Mouse (Mus musculus): Measurements from ENCODE around the gene Rbm8a.

Rbm8a gene

DNA sequence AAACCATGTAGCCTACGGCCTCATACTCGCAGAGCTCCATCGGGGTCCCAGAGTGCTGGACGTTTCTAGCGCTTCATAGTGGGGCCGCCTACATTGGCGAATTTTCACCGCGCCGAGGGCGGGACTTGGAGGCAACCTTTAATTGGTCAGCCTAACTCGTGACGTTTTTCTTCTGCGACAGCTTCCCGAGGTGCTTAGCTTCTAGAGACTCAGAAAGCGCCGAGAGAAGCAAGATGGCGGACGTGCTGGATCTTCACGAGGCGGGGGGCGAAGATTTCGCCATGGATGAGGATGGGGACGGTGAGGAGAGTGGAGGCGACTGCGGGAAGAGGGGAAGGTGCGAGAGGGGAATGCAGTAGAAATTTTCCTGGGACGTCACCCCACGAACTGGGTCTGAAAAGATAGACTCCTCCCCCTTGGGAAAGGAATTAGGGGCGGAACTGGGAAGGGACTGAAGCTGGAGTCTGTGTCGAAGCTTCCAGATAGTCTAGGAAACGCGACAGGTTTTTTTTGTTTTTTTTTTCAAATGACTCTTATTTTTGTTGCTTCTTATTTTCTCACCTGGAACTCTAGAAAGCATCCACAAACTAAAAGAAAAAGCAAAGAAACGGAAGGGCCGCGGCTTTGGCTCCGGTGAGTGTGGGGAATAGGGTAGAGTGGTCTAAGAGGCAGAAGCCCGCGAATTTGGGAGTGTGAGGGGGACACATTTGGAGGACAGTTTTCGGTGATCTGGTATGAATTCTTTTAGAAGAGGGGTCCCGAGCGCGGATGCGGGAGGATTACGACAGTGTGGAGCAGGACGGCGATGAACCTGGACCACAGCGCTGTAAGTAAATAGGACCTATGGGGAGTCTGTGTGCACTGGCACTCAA, at the start of gene Rbm8a:
Gene Rbm8a, plus strand, starts transcription at position 205 of the 872 bp plus-strand sequence.
- DNase-seq (ENCODE audit: low spot score) = peak; percentile 94

DNA sequence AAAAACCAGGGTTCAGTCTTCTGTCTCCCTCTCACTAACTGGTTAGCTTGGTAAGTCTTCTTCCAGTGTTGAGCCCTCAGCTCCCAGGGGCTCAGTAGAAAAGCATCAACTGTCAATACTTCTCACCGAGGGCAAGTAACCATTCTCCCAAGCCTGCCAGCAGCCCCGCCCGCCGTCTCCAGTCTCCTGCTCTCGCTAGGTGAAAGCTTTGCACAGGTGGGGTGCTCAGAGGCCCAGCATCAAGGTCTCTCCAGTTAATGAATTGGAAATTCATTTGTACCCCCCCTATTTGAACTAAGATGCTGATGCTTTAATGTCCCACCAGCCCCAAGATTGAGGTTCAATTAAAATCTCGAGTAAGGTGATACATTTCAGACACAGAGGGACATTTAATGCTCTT, 48.6 kb upstream of the Rbm8a start:
- DNase-seq (ENCODE audit: low spot score) = no peak

DNA sequence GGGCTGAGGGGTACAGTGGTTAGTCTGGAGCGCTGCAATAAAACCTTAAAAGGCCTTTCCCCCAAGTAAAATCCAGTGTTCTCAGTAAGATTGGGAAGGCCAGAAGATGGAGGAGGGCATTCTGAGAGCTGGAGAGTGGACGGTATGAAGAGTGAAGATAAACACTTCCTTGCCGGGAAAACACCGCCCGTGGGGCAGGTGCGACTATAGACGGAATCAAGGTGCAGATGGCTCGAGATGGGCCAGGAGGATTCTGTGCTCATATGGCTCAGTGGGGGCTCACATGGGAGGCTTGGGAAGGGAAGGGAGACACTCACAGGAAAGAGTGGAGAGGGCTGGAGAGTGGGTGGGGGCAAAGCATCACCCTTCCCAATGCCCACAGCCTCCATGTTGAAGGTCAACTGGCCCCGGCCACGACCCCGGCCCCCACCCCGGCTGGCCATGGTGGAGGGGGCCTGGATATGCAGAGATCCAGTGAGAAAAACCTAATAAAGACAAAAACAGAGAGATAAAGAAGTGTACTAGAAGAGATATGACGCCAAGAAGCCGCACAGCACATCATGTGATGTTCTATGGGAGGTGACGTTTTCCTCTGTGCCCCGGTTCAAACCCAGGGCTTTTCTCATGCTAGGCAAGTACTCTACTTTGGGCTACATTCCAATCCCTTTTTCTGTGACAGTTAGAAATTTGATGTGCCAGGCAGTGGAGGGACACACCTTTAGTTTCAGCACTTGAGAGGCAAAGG, 47.8 kb upstream of the Rbm8a start:
- DNase-seq (ENCODE audit: low spot score) = no peak

DNA sequence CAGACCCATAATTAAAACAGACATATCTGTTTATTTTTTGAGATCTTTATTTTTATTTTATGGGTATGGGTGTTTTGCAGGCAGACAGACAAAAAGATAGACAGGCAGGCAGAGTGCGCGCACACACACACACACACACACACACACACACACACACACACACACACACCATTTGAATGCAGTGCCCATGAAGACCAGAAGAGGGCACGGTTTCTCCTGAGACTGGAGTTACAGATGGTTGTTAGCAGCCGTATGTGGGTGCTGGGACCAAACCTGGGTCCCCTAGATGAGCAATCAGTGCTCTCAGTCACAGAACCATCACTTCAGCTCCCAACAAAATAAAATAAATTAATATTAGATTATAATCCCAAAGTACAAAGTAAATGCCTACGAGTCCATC, 46.3 kb upstream of the Rbm8a start:
- no peak for DNase-seq (ENCODE audit: low spot score)

DNA sequence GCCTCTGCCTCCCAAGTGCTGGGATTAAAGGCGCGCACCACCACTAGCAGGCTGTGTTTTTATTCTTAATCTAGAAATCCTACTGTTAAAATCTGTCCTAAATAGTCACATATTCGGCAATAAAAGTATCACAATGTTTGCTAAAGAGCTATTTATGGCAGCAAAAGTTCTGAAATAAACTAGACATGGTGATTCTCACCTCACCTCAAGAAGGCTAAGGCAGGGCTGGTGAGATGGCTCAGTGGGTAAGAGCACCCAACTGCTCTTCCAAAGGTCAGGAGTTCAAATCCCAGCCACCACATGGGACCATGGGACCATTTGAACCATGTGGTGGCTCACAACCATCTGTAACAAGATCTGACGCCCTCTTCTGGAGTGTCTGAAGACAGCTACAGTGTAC, 39.1 kb upstream of the Rbm8a start:
- DNase-seq (ENCODE audit: low spot score) = no peak

DNA sequence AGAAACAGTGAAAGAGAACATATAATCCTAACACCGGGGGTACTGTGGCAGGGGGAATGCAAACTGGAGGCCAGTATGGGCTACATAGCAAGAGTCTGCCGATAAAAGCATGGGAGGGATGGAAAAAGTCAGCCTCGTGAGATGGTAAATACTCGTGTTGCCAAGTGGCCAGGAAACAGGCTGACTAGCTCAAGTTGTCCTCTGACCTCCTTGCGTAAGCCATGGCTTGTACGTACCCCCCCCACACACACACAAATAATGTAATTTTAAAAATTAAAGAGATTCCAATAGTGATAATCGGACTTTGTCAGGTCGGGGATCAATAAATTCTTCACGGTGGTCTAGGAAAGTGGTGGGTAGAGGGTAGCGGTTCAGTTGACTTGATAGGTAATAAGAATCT, 36.4 kb upstream of the Rbm8a start:
- no peak for DNase-seq (ENCODE audit: low spot score)

DNA sequence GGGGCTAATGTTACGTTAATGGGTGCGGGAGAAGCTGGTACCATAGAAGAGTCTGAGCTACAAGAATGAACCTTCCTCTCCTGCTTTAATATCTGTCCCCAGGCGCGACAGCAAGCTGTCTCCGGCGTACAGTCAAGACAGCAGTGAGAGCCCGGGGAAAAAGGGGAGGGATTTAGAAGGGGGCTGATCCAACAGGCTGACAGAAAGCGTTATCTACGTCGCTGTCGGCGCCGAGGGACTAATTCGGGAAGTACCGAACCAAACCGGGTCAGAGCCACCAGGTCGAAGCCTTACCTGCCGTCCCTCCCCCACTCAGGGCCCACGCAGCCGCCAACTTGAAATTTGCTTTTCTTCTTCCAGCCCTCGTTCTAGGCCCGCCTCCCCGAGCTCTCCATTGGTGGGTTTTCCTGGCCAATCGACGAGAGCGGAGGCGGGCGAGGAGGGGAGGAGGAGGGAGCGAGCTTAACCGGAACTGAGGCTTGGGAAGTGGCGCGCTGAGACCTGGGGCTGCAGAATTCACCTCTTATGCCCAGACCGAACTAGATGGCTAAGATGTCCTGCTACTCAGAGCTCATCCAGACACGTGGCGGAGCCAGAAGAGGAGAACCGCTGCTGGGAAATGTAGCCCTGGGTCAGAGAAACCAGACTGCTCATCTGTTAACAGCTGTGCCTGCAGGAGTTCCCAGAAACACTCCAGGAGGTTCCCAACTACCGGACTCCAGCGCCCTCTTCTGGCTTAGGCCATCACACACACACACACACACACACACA, 35.8 kb upstream of the Rbm8a start, which contains the start of gene Polr3gl:
Gene Polr3gl, minus strand, starts transcription at position 392 of the 771 bp plus-strand sequence.
- peak; percentile 91 for DNase-seq (ENCODE audit: low spot score)

DNA sequence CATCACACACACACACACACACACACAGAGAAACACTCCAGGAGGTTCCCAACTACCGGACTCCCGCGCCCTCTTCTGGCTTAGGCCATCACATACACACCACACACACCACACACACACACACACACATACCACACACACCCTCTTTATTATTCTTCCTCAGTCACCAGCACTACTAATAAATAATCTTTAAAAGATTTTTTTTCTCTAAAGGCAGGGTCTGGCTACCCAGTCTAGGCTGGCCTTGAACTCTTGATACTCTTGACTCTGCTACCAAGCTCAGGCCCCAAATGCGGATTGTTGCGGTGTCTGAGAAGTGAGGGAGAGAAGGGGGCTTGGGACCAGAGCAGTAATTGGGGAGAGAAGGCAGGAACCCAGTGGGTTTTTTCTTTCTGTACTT, 34.9 kb upstream of the Rbm8a start:
- no peak for DNase-seq (ENCODE audit: low spot score)

DNA sequence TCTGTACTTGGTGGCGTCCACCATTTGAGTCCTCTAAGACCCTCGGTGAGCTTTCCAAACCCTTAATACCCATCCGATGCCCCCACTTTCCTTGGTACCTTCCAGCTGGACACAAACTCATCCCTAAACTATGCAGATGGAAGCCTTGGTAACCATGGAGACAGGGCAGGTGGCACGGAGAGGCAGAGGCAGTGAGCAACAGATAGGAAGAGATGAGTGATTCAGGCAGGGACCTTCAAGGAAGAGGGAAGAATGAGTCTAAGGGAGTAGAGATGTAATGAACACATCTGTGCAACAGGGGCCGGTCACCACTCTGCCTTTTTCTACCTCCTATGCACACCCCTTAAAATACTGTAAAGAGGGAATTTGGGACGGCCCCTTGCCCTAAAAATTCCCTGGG, 34.1 kb upstream of the Rbm8a start:
- no peak for DNase-seq (ENCODE audit: low spot score)

DNA sequence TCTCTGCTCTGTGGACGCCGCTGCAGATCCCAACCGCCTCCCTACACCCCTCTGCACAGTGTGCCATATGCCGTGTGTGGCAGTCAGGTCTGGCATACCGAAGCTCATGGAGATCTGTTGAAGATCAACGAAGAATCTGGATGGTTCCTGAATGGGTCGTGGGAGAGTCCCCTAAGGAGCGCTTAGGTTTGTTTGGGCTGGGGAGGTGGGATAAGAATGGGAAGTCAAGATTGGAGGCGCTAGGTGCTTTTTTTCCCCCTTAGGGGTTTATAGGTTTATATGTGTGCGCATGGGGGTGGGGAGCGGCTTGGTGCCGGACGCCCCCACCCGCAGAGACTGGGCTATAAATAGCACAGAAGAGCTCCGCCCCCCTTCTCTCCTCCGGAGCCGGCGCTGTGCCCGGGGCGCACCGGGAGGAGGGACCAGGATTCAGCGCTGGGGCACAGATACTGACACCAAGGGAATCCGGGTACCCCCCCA, 33.5 kb upstream of the Rbm8a start, which contains the start of gene Ankrd34a:
Gene Ankrd34a, plus strand, starts transcription at position 409 of the 480 bp plus-strand sequence.
- DNase-seq (ENCODE audit: low spot score) = no peak

DNA sequence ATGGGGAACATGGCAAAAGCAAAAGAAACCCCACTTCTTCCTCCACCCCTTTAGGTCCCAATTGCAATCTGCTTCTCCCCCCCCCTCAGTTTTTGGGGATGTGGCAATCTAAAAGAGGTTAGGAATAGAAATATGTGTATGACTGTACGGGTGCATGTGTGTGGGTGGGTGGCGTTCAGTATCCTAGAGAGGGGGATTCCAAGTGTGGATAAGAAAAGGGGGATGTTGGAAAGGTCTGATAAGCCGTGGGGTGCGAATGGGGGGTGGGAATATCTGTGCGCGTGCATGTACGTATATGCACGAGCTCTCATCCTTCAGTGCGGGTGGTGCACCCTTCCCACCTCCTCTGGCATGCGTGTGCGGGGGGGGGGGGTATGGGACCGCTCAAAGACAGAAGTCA, 32.9 kb upstream of the Rbm8a start:
- DNase-seq (ENCODE audit: low spot score) = no peak

DNA sequence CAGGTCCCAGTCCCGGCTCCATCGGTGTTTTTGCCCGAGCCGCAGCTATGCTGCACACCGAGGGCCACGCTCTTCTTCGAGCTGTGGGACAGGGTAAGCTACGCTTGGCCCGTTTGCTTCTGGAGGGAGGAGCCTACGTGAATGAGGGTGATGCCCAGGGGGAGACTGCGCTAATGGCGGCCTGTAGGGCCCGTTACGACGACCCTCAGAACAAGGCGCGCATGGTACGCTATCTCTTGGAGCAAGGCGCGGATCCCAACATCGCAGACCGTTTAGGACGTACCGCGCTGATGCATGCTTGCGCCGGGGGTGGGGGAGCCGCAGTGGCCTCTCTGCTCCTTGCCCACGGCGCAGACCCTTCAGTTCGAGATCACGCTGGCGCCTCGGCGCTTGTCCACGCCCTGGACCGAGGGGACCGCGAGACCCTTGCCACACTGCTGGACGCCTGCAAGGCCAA, 32.3 kb upstream of the Rbm8a start:
- DNase-seq (ENCODE audit: low spot score) = no peak

DNA sequence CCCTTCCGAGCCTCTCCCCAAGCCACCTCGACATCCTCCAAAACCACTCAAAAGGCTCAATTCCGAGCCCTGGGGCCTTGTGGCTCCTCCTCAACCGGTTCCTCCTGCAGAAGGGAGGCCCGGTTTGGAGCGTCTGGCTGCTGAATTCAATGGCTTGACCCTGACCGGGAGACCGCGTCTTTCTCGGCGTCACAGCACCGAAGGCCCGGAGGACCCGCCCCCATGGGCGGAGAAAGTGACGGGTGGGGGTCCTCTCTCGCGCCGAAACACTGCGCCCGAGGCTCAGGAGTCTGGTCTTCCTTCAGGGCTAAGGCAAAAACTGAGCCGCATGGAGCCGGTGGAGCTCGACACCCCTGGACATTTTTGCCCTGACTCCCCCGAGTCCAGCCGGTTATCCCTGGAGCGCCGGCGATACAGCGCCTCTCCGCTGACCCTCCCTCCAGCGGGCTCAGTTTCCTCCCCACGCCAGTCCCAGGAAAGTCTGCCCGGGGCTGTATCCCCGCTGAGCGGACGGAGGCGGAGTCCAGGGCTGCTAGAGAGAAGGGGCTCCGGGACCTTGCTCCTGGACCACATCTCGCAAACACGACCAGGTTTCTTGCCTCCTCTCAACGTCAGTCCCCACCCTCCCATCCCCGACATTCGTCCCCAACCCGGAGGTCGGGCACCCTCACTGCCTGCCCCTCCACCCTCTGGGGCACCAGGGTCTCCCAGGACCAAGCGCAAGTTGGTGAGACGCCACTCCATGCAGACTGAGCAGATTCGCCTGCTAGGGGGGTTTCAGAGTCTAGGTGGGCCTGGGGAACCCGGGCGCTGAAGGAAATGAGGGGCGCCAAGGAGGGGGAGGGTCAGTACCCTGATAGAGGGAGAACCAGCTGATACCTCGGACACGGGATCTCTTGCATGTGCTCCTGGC, 31.3 kb upstream of the Rbm8a start:
- DNase-seq (ENCODE audit: low spot score) = no peak

DNA sequence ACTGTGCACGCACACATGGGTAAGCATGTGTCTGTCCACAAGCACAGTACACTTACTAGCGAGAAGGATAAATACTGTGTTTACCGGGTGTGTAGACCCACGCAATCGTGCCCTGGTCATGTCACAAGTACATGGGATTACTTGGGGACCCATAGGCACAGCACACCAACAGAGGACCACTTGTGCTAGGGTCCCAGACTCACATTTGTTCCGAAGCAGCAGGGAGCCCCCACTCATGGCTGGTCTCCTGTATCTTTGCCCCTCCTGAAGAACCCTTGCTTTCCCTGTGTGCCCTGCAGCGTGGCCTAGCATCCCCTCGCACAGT, 30.7 kb upstream of the Rbm8a start:
- DNase-seq (ENCODE audit: low spot score) = no peak

DNA sequence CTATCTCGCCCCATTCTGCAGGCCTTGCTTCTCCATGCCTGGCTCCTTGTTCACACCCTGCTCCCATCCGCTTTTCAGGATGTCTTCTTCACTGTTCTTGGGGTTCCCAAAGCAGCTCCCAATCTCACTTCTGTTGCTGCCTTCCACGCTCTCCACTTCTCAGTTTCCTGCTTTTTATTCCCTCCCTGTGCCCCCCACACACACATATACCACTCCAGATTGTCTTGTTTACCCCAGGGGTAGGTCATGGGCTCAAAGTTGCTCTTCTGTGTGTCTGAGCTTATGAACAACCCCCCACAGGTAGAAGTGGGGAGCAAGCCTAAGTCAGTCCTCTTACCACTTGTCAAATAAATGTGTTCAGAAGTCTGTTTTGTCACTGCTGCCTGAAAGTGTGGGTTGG, 30.3 kb upstream of the Rbm8a start:
- DNase-seq (ENCODE audit: low spot score) = no peak

DNA sequence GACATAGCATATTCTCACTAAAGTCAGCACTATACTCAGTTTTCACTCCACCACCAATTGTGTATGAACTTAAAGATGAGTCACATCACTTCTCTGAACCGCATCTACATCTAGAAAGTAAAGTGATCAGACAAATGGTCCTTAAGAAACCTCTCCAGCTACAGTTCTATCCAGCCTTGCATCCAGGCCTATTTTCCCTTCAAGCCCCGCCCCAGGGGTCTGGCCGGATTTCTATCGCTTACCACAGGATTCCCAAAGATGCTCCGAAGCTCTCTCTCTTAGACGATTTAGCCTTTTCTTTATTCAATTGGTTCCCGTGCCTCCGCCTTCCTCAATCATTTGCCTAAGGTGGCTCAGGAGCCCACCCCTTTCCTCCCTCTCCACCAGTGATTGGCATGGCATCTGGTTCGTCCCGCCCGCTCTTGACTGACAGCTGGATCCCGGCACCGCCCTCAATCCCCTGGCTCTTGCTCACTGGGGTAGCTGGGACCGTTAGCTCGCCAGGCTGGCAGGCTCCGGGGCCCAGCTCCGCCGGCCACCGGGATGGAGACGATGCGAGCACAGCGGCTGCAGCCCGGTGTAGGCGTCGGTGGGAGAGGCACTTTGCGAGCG, 29.0 kb upstream of the Rbm8a start, which contains the start of gene Lix1l:
Gene Lix1l, plus strand, starts transcription at position 511 of the 612 bp plus-strand sequence.
- no peak for DNase-seq (ENCODE audit: low spot score)

DNA sequence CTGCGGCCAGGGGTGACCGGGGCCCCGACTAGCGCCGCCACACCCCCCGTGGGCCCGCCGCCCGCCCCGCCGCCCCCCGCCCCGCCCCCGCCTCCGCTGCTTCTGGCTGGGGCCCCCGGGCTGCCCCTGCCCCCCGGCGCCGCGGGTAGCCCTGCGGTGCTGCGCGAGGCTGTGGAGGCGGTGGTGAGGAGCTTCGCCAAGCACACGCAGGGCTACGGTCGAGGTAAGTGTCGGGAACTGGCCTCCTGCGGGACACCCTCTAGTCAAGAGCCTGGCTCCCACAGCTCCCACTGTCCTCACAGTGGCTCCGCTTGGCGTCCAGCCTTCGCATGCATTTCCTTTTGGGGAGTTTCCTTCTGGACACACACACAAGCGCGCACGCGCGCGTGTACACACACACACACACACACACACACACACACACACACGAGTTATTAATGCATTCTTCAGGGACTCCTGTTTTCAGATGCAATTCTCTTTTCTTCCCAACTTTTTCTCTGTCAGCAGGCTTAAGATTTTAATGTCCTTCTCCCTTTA, 28.4 kb upstream of the Rbm8a start:
- DNase-seq (ENCODE audit: low spot score) = no peak

DNA sequence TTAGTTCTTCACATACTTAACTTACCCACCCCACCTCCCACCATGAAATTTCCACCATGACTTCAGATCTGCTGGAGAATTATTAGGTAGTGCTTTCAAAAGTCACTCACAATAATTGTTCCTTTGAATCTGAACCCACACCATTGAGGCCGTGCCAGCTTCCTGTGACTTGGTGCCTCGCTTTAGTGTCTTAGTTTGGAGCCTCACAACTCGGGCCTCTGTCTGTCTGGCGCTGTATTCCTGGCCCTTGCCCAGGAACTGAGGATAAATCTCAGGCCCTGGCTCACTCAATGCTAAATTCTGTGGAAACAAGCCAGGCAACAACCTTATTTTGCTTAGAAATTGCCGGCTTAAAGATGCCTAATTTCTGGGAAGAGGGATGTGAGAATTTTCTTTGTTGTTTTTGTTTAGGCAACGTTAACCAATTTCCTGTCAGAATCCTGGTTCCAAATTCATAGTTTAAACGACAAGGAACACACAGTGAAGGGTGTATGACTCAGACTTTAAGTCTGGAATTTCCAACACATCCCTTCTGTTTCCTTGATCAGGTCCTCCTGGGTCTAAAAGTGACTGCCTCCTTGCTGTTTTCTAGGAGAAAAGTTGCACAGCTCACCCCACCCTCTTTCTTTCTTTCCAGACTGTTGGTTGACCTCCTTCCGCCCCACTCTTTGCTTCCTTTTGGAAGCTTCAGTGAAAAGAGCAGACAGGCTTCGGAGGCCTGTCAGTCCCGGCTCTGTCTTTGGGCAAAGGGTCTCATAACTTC, 27.6 kb upstream of the Rbm8a start:
- no peak for DNase-seq (ENCODE audit: low spot score)

DNA sequence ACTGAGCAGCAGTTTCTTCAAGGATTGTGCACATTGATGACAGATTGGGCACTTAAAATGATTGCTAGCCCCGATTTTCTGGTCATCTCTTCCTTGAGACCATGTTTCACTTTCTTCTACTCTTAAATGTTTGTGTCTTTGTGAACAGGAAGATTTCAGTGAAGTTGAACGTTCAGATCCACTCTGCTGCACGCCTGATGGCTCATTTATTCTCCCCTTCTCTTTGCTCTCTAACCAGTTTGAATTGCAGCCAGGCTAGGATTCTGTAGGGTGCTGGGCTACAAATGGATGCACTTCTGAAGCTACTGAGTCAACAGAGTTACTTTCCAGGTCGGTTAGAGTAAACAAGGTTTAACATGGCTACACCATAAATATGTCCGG, 27.0 kb upstream of the Rbm8a start:
- no peak for DNase-seq (ENCODE audit: low spot score)

DNA sequence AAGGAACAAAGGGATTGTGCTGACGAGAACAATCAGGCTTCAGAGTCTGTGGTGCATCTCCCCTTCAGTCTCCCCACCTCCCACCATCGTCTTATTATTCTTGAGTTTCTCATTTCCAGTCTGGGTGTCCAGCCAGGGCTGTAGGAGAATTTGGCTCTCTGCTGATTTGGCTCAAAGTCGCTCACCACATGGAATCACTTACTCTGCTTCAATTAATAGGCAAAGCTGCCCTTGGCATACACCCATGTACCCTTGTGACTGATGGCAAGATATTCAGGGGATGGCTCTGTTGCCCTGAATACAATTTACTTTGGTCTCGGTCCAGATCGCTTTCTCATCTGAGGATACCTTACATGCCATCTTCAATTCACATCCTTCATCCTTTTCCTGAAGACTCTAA, 26.4 kb upstream of the Rbm8a start:
- no peak for DNase-seq (ENCODE audit: low spot score)
